Mouse (Mus musculus): ENCODE data around the gene Mapk8.
A peak's percentile ranks its signal among the peaks of the same experiment; 100 is the strongest.

Mapk8 gene

GRCm38 (mm10) chr14:33347738-33348137, 99.2 kb downstream of the Mapk8 start:
- DNase-seq = no peak

- no peak for DNase-seq
Measured at GRCm38 (mm10) chr14:33346546-33346945, 100.4 kb downstream of the Mapk8 start.

GRCm38 (mm10) chr14:33343131-33343725, 103.7 kb downstream of the Mapk8 start:
- DNase-seq = no peak

GRCm38 (mm10) chr14:33338684-33339083, 108.3 kb downstream of the Mapk8 start:
- no peak for DNase-seq

- no peak for DNase-seq
Measured at GRCm38 (mm10) chr14:33335733-33336132, 111.2 kb downstream of the Mapk8 start.

- no peak for DNase-seq
Measured at GRCm38 (mm10) chr14:33334402-33334801, 112.6 kb downstream of the Mapk8 start.

- DNase-seq = no peak
Measured at GRCm38 (mm10) chr14:33333833-33334232, 113.1 kb downstream of the Mapk8 start.

- DNase-seq = no peak
Measured at GRCm38 (mm10) chr14:33331627-33332026, 115.3 kb downstream of the Mapk8 start.

- peak; percentile 55 for DNase-seq
Measured at GRCm38 (mm10) chr14:33330986-33331385, 116.0 kb downstream of the Mapk8 start.

- DNase-seq = no peak
Measured at GRCm38 (mm10) chr14:33329297-33329805, 117.6 kb downstream of the Mapk8 start.

GRCm38 (mm10) chr14:33328369-33328768, 118.6 kb downstream of the Mapk8 start:
- no peak for DNase-seq
